Mouse (Mus musculus) liver, postnatal 0 days (tissue): Measurements from ENCODE around the gene Max.

Experiments
- CTCF ChIP-seq: sonication (generic); IDR thresholded peaks from 2 replicates; pipeline ENCODE4 v1.5.1; 2016; ENCODE audit warnings: antibody characterized with exemption, low read depth
- EP300 ChIP-seq: IDR thresholded peaks from 2 replicates; pipeline ENCODE4 v1.6.1; 2016; ENCODE audit warnings: antibody characterized with exemption, low read depth, mild to moderate bottlenecking

DNA sequence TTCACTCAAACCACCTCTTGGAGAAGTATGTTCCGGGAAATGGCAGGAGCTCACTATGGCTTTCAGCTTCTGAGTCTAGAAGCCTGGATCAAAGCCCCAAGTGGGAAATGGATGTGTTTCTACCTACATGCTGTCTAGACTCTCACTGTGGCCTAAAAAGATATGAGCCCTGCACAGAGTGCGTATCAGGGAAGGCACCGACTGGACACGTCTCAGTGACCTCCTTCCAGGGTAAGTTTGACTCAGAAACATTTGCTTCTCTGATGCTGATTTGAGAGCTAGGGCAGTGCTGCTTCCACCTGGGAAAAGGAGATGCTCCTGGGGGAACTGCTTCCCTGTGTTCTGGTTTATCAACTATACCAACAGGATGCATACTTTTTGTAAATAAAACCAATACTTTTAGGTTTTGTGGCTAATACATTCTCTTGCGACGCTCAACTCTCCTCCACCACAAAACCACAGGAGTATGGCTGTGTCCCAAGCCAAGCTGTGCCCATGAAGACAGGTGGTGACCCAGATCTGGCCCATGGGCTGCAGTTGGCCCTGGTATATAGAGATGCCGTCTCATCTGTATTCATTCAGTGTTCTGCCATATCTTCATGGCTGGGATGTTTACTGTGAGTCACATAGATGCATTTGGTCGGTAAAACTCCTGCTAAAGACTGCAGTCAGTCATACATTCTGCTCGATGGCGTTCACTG lies 36.9 kb downstream of the Max start:
- TF ChIP-seq EP300: no peak
- no peak for TF ChIP-seq CTCF
